Mouse (Mus musculus) midbrain, embryonic 14.5 days (tissue): ENCODE measurements at regions not wholly inside any gene's neighbourhood (a gene's known extent, or its start where the extent isn't known, plus 50 kb on each side); places are given as distances from the start of the nearest gene placed in this dataset.

ENCODE experiments used
- ATAC-seq: fragments of 200-750 bp; cut with Nextera tagmentation; 2 replicates; pipeline ENCODE4 v1.8.0; 2017; ENCODE audit warnings: moderate number of reproducible peaks, moderate library complexity; ENCODE audit not compliant: low FRiP score, low TSS enrichment
- DNase-seq: peaks from one replicate; pipeline ENCODE4 v3.0.0-alpha.2; 2015
- H3K27ac ChIP-seq: fragments of 300-500 bp; sonication (generic); replicated peaks from 2 replicates; pipeline ENCODE4 v1.5.1; 2014; ENCODE audit warnings: mild to moderate bottlenecking, low read depth, low read length, moderate library complexity
- H3K27me3 ChIP-seq: fragments of 300-500 bp; sonication (generic); 2 replicates; pipeline ENCODE4 v1.6.1; 2014; ENCODE audit warnings: low read length, control low read depth, mixed read lengths; ENCODE audit not compliant: control insufficient read depth, insufficient read depth
- H3K36me3 ChIP-seq: fragments of 300-500 bp; sonication (generic); 2 replicates; pipeline ENCODE4 v1.6.1; 2014; ENCODE audit warnings: low read length, control low read depth; ENCODE audit not compliant: control insufficient read depth, insufficient read depth
- H3K4me1 ChIP-seq: fragments of 300-500 bp; sonication (generic); 2 replicates; pipeline ENCODE4 v1.6.1; 2014; ENCODE audit warnings: mild to moderate bottlenecking, antibody characterized with exemption, low read length, control low read depth; ENCODE audit not compliant: control insufficient read depth, insufficient read depth
- H3K4me2 ChIP-seq: fragments of 300-500 bp; sonication (generic); 2 replicates; pipeline ENCODE4 v1.6.1; 2014; ENCODE audit warnings: mild to moderate bottlenecking, low read length, moderate library complexity
- H3K4me3 ChIP-seq: fragments of 300-500 bp; sonication (generic); replicated peaks from 2 replicates; pipeline ENCODE4 v1.5.1; 2014; ENCODE audit warnings: low read depth, low read length
- H3K9ac ChIP-seq: fragments of 300-500 bp; sonication (generic); replicated peaks from 2 replicates; pipeline ENCODE4 v1.6.1; 2014; ENCODE audit warnings: mild to moderate bottlenecking, low read length, moderate library complexity
- H3K9me3 ChIP-seq: fragments of 300-500 bp; sonication (generic); 2 replicates; pipeline ENCODE4 v1.6.1; 2016; ENCODE audit warnings: low read length, control low read depth, mixed read lengths; ENCODE audit not compliant: control insufficient read depth
- WGBS: fragments of 180-500 bp; shearing (Covaris S2); extraction: QIAGEN DNeasy Blood & Tissue Kit; methylation state at CpG from one replicate; pipeline ENCODE4 v1.1.7; 2014; 5-methylcytosine and 5-hydroxymethylcytosine counted together

GRCm38 (mm10) chr4:7312160-7312559 lies 926.7 kb downstream of the Car8 start:
- H3K4me3 ChIP-seq: no peak overlapping the region
- no peak for DNase-seq
- H3K4me2 ChIP-seq: no peak overlapping the region
- WGBS: 87% methylated on average over 1 of the region's 1 CpGs
- no peak overlapping the region for H3K9ac ChIP-seq
- H3K27ac ChIP-seq: no peak overlapping the region
- no peaks in the 10 kb centered on the region for H3K9me3 ChIP-seq
- no peaks in the 10 kb centered on the region for H3K4me1 ChIP-seq
- H3K27me3 ChIP-seq: no peaks in the 10 kb centered on the region
- no peak for ATAC-seq
- H3K36me3 ChIP-seq: no peaks in the 10 kb centered on the region

GRCm38 (mm10) chr4:7269047-7269446 lies 969.8 kb downstream of the Car8 start:
- H3K4me1 ChIP-seq: no peaks in the 10 kb centered on the region
- no peak overlapping the region for H3K4me2 ChIP-seq
- 95% methylated on average over 4 of the region's 4 CpGs for WGBS
- no peak overlapping the region for H3K27ac ChIP-seq
- DNase-seq: no peak
- no peaks in the 10 kb centered on the region for H3K27me3 ChIP-seq
- no peak overlapping the region for H3K4me3 ChIP-seq
- no peak overlapping the region for H3K9ac ChIP-seq
- no peaks in the 10 kb centered on the region for H3K9me3 ChIP-seq
- ATAC-seq: no peak
- no peaks in the 10 kb centered on the region for H3K36me3 ChIP-seq

- Histone ChIP-seq H3K4me1 (no peaks in the 10 kb centered on the region), H3K27ac (no peak overlapping the region), H3K4me3 (no peak overlapping the region), H3K36me3 (no peaks in the 10 kb centered on the region), H3K9ac (no peak overlapping the region), H3K4me2 (no peak overlapping the region), H3K9me3 (no peaks in the 10 kb centered on the region), H3K27me3 (no peaks in the 10 kb centered on the region)
- 93% methylated on average over 2 of the region's 2 CpGs for WGBS
- DNase-seq: no peak
- no peak for ATAC-seq
Observed at GRCm38 (mm10) chr4:7256486-7256885, 982.4 kb downstream of the Car8 start.

GRCm38 (mm10) chr4:7253616-7254015 lies 985.2 kb downstream of the Car8 start:
- ATAC-seq (no peak), DNase-seq (no peak)
- H3K9ac ChIP-seq: no peak overlapping the region
- H3K27ac ChIP-seq: no peak overlapping the region
- H3K9me3 ChIP-seq: no peaks in the 10 kb centered on the region
- H3K36me3 ChIP-seq: no peaks in the 10 kb centered on the region
- WGBS: 97% methylated on average over 2 of the region's 2 CpGs
- H3K27me3 ChIP-seq: no peaks in the 10 kb centered on the region
- H3K4me1 ChIP-seq: no peaks in the 10 kb centered on the region
- H3K4me3 ChIP-seq: no peak overlapping the region
- no peak overlapping the region for H3K4me2 ChIP-seq

GRCm38 (mm10) chr4:7251641-7252040 lies 987.2 kb downstream of the Car8 start:
- 74% methylated on average over 2 of the region's 2 CpGs for WGBS
- no peaks in the 10 kb centered on the region for H3K27me3 ChIP-seq
- H3K27ac ChIP-seq: no peak overlapping the region
- ATAC-seq (no peak), DNase-seq (no peak)
- no peaks in the 10 kb centered on the region for H3K4me1 ChIP-seq
- H3K9ac ChIP-seq: no peak overlapping the region
- no peaks in the 10 kb centered on the region for H3K36me3 ChIP-seq
- H3K9me3 ChIP-seq: no peaks in the 10 kb centered on the region
- H3K4me3 ChIP-seq: no peak overlapping the region
- no peak overlapping the region for H3K4me2 ChIP-seq

- no peak overlapping the region for H3K4me3 ChIP-seq
- DNase-seq: no peak
- WGBS: 61% methylated on average over 4 of the region's 4 CpGs
- H3K9ac ChIP-seq: no peak overlapping the region
- no peaks in the 10 kb centered on the region for H3K4me1 ChIP-seq
- no peaks in the 10 kb centered on the region for H3K27me3 ChIP-seq
- H3K4me2 ChIP-seq: no peak overlapping the region
- no peak for ATAC-seq
- no peaks in the 10 kb centered on the region for H3K36me3 ChIP-seq
- no peak overlapping the region for H3K27ac ChIP-seq
- no peaks in the 10 kb centered on the region for H3K9me3 ChIP-seq
Observed at GRCm38 (mm10) chr4:7247816-7248215, 991.0 kb downstream of the Car8 start.

- no peak overlapping the region for H3K4me3 ChIP-seq
- H3K9ac ChIP-seq: no peak overlapping the region
- no peak overlapping the region for H3K4me2 ChIP-seq
- no peaks in the 10 kb centered on the region for H3K27me3 ChIP-seq
- H3K27ac ChIP-seq: no peak overlapping the region
- H3K9me3 ChIP-seq: no peaks in the 10 kb centered on the region
- DNase-seq (no peak), ATAC-seq (no peak)
- H3K36me3 ChIP-seq: no peaks in the 10 kb centered on the region
- no peaks in the 10 kb centered on the region for H3K4me1 ChIP-seq
- 53% methylated on average over 4 of the region's 4 CpGs for WGBS
Observed at GRCm38 (mm10) chr4:7247244-7247643, 991.6 kb downstream of the Car8 start.

GRCm38 (mm10) chr4:7246828-7247227 lies 992.0 kb downstream of the Car8 start:
- Histone ChIP-seq H3K27me3 (no peaks in the 10 kb centered on the region), H3K36me3 (no peaks in the 10 kb centered on the region), H3K4me3 (no peak overlapping the region), H3K27ac (no peak overlapping the region), H3K9me3 (no peaks in the 10 kb centered on the region), H3K4me2 (no peak overlapping the region), H3K4me1 (no peaks in the 10 kb centered on the region), H3K9ac (no peak overlapping the region)
- no peak for ATAC-seq
- 62% methylated on average over 4 of the region's 4 CpGs for WGBS
- no peak for DNase-seq

- Histone ChIP-seq H3K27me3 (no peaks in the 10 kb centered on the region), H3K9me3 (no peaks in the 10 kb centered on the region), H3K36me3 (no peaks in the 10 kb centered on the region), H3K4me1 (no peaks in the 10 kb centered on the region), H3K9ac (no peak overlapping the region), H3K4me3 (no peak overlapping the region), H3K27ac (no peak overlapping the region), H3K4me2 (no peak overlapping the region)
- no peak for ATAC-seq
- no peak for DNase-seq
- 93% methylated on average over 2 of the region's 2 CpGs for WGBS
Observed at GRCm38 (mm10) chr4:7245653-7246052, 993.2 kb downstream of the Car8 start.
